Mouse (Mus musculus): Measurements from ENCODE around the gene Skap1. TPM values are rescaled to one million over a fixed set of nuclear protein-coding genes. Genes with fewer than 3 reads are reported as not detected.

Skap1 gene
- polyA plus RNA-seq, 1 experiment, result 4.9 TPM

GRCm38 (mm10) chr11:96431871-96432270 lies 32.5 kb upstream of the Skap1 start:
- Histone ChIP-seq H3K4me1 (ENCODE audit: control insufficient read depth, insufficient read depth, low read length) (no peaks in the 10 kb centered on the region), H3K4me3 (replicated peaks; ENCODE audit: control insufficient read depth, low read depth, low read length) (no peak overlapping the region), H3K27ac (ENCODE audit: control insufficient read depth, insufficient read depth, low read depth, low read length, poor library complexity) (no peak overlapping the region)
- TF ChIP-seq POLR2A (IDR thresholded peaks at IDR 0.05; ENCODE audit: borderline replicate concordance, control insufficient read depth, low read depth, low read length), result no peak
- TF ChIP-seq CTCF (IDR thresholded peaks at IDR 0.05; ENCODE audit: control insufficient read depth, insufficient read depth, low read length), result no peak
- WGBS, result 67% methylated on average over 9 of the region's 9 CpGs

- no peaks in the 10 kb centered on the region for H3K4me1 ChIP-seq (ENCODE audit: control insufficient read depth, insufficient read depth, low read length)
- 55% methylated on average over 6 of the region's 6 CpGs for WGBS
- H3K27ac ChIP-seq (ENCODE audit: control insufficient read depth, insufficient read depth, low read depth, low read length, poor library complexity), result no peak overlapping the region
- H3K4me3 ChIP-seq (replicated peaks; ENCODE audit: control insufficient read depth, low read depth, low read length), result no peak overlapping the region
- TF ChIP-seq CTCF (IDR thresholded peaks at IDR 0.05; ENCODE audit: control insufficient read depth, insufficient read depth, low read length) (no peak), POLR2A (IDR thresholded peaks at IDR 0.05; ENCODE audit: borderline replicate concordance, control insufficient read depth, low read depth, low read length) (no peak)
Measured at GRCm38 (mm10) chr11:96434888-96435287, 29.5 kb upstream of the Skap1 start.

DNA sequence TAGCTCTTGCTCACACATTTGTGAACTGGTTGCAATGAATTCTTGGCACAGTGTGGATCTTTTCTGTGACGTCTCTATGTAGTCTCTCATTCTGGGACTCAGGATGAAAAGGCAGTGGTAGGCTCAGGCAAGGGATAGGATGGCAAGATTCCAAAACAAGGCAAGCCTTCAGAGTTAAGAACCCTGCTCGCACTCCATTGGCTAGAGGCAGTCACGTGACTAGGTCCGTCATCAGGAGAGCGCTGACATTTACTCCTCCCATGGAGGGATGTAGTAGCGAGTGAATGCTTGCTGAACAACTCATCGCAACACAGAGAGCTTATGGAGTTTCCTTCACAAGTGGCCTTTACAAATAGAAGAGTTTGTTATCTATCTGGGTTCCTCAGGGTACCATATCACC lies 27.9 kb upstream of the Skap1 start:
- WGBS, result 76% methylated on average over 7 of the region's 7 CpGs
- Histone ChIP-seq H3K4me3 (replicated peaks; ENCODE audit: control insufficient read depth, low read depth, low read length) (no peak overlapping the region), H3K27ac (ENCODE audit: control insufficient read depth, insufficient read depth, low read depth, low read length, poor library complexity) (no peak overlapping the region), H3K4me1 (ENCODE audit: control insufficient read depth, insufficient read depth, low read length) (no peaks in the 10 kb centered on the region)
- TF ChIP-seq POLR2A (IDR thresholded peaks at IDR 0.05; ENCODE audit: borderline replicate concordance, control insufficient read depth, low read depth, low read length) (no peak), CTCF (IDR thresholded peaks at IDR 0.05; ENCODE audit: control insufficient read depth, insufficient read depth, low read length) (no peak)

GRCm38 (mm10) chr11:96438787-96439186 lies 25.6 kb upstream of the Skap1 start:
- 3% methylated on average over 7 of the region's 7 CpGs for WGBS
- H3K4me1 ChIP-seq (ENCODE audit: control insufficient read depth, insufficient read depth, low read length), result no peaks in the 10 kb centered on the region
- TF ChIP-seq POLR2A (IDR thresholded peaks at IDR 0.05; ENCODE audit: borderline replicate concordance, control insufficient read depth, low read depth, low read length), result no peak
- peak; percentile 87 for TF ChIP-seq CTCF (IDR thresholded peaks at IDR 0.05; ENCODE audit: control insufficient read depth, insufficient read depth, low read length)
- H3K4me3 ChIP-seq (replicated peaks; ENCODE audit: control insufficient read depth, low read depth, low read length), result no peak overlapping the region
- no peak overlapping the region for H3K27ac ChIP-seq (ENCODE audit: control insufficient read depth, insufficient read depth, low read depth, low read length, poor library complexity)

DNA sequence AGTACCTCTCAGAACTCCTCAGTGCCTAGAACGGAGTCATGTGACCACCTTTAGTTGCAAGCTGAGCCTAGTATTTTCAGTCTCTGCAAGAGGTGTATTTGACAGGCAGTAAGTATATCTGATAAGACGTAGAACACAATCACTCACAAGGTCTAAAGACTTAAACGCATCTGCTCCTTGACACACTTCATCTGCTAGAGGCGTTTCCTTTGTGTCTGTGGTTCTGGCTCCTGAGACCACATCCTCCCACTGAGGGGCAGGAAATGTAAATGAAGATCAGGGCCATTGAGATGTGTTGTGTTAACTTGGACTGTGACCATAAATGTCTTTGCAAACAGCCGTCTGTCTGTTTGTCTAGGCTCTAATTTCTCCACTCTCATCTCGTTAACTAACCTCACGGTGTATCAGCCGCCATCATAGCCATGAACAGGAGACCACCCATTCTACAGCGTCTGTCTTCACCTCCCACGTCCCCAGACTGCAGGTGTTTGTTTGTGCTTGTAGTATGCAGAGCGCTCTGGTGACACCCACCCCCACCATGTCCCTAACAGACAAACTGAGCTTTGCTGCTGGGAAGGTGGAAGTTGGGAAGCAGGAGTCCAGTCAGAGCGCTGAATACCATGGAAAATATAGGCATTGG lies 22.7 kb upstream of the Skap1 start:
- 20% methylated on average over 12 of the region's 12 CpGs for WGBS
- no peak for TF ChIP-seq CTCF (IDR thresholded peaks at IDR 0.05; ENCODE audit: control insufficient read depth, insufficient read depth, low read length)
- no peak for TF ChIP-seq POLR2A (IDR thresholded peaks at IDR 0.05; ENCODE audit: borderline replicate concordance, control insufficient read depth, low read depth, low read length)

DNA sequence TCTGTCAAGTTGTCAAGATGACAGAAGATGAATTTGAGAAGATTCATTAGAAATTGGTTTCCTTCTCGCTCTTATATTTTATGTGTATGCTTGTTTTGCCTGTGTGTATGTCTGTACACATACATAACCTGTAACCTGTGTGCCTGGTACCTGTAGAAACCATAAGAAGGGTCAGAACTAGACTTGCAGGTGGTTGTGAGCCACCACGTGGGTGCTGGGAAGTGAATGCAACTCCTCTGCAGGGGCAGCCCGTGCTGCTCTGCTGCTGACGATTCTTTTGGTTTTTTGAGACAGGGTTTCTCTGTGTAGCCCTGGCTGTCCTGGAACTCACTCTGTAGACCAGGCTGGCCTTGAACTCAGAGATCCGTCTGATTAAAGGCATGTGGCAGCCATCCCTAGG lies 21.9 kb upstream of the Skap1 start:
- H3K4me1 ChIP-seq (ENCODE audit: control insufficient read depth, insufficient read depth, low read length), result no peaks in the 10 kb centered on the region
- no peak overlapping the region for H3K4me3 ChIP-seq (replicated peaks; ENCODE audit: control insufficient read depth, low read depth, low read length)
- no peak for TF ChIP-seq CTCF (IDR thresholded peaks at IDR 0.05; ENCODE audit: control insufficient read depth, insufficient read depth, low read length)
- TF ChIP-seq POLR2A (IDR thresholded peaks at IDR 0.05; ENCODE audit: borderline replicate concordance, control insufficient read depth, low read depth, low read length), result no peak
- WGBS, result 50% methylated on average over 5 of the region's 5 CpGs
- H3K27ac ChIP-seq (ENCODE audit: control insufficient read depth, insufficient read depth, low read depth, low read length, poor library complexity), result no peak overlapping the region

More for the DNA sequence above, 22.7 kb upstream of the Skap1 start:
- no peaks in the 10 kb centered on the region for H3K4me1 ChIP-seq (ENCODE audit: control insufficient read depth, insufficient read depth, low read length)
- H3K27ac ChIP-seq (ENCODE audit: control insufficient read depth, insufficient read depth, low read depth, low read length, poor library complexity), result peak overlapping the region; percentile 12; the same call in 1 of the 2 replicates
- no peak overlapping the region for H3K4me3 ChIP-seq (replicated peaks; ENCODE audit: control insufficient read depth, low read depth, low read length)

DNA sequence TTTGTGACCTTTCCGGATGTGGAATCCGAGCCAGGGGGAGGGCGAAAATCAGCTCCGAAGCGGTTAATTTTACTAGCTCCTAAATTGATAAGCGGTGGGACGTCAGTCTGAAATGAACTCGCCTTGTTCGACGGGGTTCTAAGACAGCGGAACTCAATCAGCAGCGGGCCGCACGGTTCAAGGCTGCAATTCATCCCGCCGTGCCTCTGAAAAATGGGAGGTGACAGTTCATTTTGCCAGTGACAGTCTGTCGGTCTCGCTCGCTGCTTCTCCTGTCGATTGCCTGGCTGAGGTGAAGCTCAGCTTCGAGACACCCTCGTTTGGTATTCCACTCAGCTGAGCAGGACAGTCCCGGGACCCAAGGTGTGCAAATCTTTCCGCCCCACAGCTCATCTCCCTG lies 16.5 kb upstream of the Skap1 start:
- 87% methylated on average over 24 of the region's 24 CpGs for WGBS
- TF ChIP-seq POLR2A (IDR thresholded peaks at IDR 0.05; ENCODE audit: borderline replicate concordance, control insufficient read depth, low read depth, low read length) (no peak), CTCF (IDR thresholded peaks at IDR 0.05; ENCODE audit: control insufficient read depth, insufficient read depth, low read length) (no peak)
- no peaks in the 10 kb centered on the region for H3K4me1 ChIP-seq (ENCODE audit: control insufficient read depth, insufficient read depth, low read length)
- H3K27ac ChIP-seq (ENCODE audit: control insufficient read depth, insufficient read depth, low read depth, low read length, poor library complexity), result no peak overlapping the region
- H3K4me3 ChIP-seq (replicated peaks; ENCODE audit: control insufficient read depth, low read depth, low read length), result no peak overlapping the region

DNA sequence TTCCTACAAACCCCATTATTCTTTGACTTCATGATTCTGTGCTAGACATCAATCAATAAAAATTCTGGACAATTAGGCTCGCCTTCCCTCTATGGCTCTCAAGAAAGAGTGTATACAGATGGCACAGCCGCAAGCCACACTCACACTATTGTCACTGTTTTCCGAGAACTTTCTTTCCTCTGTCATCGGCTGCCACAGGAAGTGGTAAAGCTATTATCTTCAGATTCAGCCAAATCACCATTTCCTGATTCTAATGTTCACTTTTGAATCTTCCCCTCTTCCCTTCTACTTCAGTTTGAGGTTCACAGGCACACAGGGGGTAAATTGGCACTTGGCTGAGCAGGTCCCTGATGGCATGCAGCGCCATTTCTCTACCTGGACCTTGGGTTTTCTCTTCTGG lies 9.3 kb upstream of the Skap1 start:
- TF ChIP-seq CTCF (IDR thresholded peaks at IDR 0.05; ENCODE audit: control insufficient read depth, insufficient read depth, low read length) (no peak), POLR2A (IDR thresholded peaks at IDR 0.05; ENCODE audit: borderline replicate concordance, control insufficient read depth, low read depth, low read length) (no peak)
- Histone ChIP-seq H3K27ac (ENCODE audit: control insufficient read depth, insufficient read depth, low read depth, low read length, poor library complexity) (no peak overlapping the region), H3K4me3 (replicated peaks; ENCODE audit: control insufficient read depth, low read depth, low read length) (no peak overlapping the region), H3K4me1 (ENCODE audit: control insufficient read depth, insufficient read depth, low read length) (peaks cover 3% of the 10 kb centered on the region; the same call in 1 of the 2 replicates)
- WGBS, result 2% methylated on average over 5 of the region's 5 CpGs
